Mouse (Mus musculus): ENCODE data around the gene Gm6760. TPM values are rescaled to one million over a fixed set of nuclear protein-coding genes. Genes with fewer than 3 reads are reported as not detected.

Gene Gm6760
- total RNA-seq (2012; rRNA removed) = not detected in 2 replicates

GRCm38 (mm10) chrX:64152098-64152497, at the start of gene Gm6760:
Gene Gm6760 (minus strand): TSS chrX:64152198.
- DNase-seq (ENCODE audit: low read depth, low spot score) = no peak
- in situ Hi-C loops (cut with MboI; ENCODE audit: low sequenced_read_pairs in 2 of 2, unreplicated experiment in 2 of 2) = no loop called here
- TF ChIP-seq CHD2 (IDR thresholded peaks at IDR 0.05; ENCODE audit: low read depth, low read length) (no peak), HCFC1 (IDR thresholded peaks at IDR 0.05; ENCODE audit: borderline replicate concordance, insufficient read depth, low read length) (no peak), MAFK (IDR thresholded peaks at IDR 0.05; ENCODE audit: insufficient read depth, low read depth, low read length) (no peak), ZC3H11A (IDR thresholded peaks at IDR 0.05; ENCODE audit: borderline replicate concordance, low read depth, low read length) (no peak), ZNF384 (IDR thresholded peaks at IDR 0.05; ENCODE audit: low read depth, low read length) (no peak)
- H3K4me1 ChIP-seq (ENCODE audit: control insufficient read depth in 2 of 2, insufficient read depth in 2 of 2, low read length in 2 of 2, poor library complexity in 1 of 2) = no peaks in the 10 kb centered on the region
- no peaks in the 10 kb centered on the region for H3K9me3 ChIP-seq (ENCODE audit: control insufficient read depth, insufficient read depth, low read depth, low read length)
- no peaks in the 10 kb centered on the region for H3K36me3 ChIP-seq (ENCODE audit: control insufficient read depth, insufficient read depth, low read length, poor library complexity, severe bottlenecking)
- no peak within 1 kb of the TSS for H3K27ac ChIP-seq (ENCODE audit: insufficient read depth, low read depth, low read length, poor library complexity, severe bottlenecking)
- H3K4me3 ChIP-seq (ENCODE audit: insufficient read depth in 1 of 2, low read depth in 1 of 2, low read length in 2 of 2, poor library complexity in 1 of 2, severe bottlenecking in 1 of 2) = no peak within 1 kb of the TSS
- H3K9ac ChIP-seq (ENCODE audit: insufficient read depth, low read depth, low read length, poor library complexity, severe bottlenecking) = no peak within 1 kb of the TSS

- TF ChIP-seq HCFC1 (IDR thresholded peaks at IDR 0.05; ENCODE audit: borderline replicate concordance, insufficient read depth, low read length) (no peak), ZC3H11A (IDR thresholded peaks at IDR 0.05; ENCODE audit: borderline replicate concordance, low read depth, low read length) (no peak), CHD2 (IDR thresholded peaks at IDR 0.05; ENCODE audit: low read depth, low read length) (no peak), ZNF384 (IDR thresholded peaks at IDR 0.05; ENCODE audit: low read depth, low read length) (no peak), MAFK (IDR thresholded peaks at IDR 0.05; ENCODE audit: insufficient read depth, low read depth, low read length) (no peak)
- Histone ChIP-seq H3K36me3 (ENCODE audit: control insufficient read depth, insufficient read depth, low read length, poor library complexity, severe bottlenecking) (no peaks in the 10 kb centered on the region), H3K4me3 (ENCODE audit: insufficient read depth in 1 of 2, low read depth in 1 of 2, low read length in 2 of 2, poor library complexity in 1 of 2, severe bottlenecking in 1 of 2) (no peak overlapping the region), H3K9ac (ENCODE audit: insufficient read depth, low read depth, low read length, poor library complexity, severe bottlenecking) (no peak overlapping the region), H3K4me1 (ENCODE audit: control insufficient read depth in 2 of 2, insufficient read depth in 2 of 2, low read length in 2 of 2, poor library complexity in 1 of 2) (no peaks in the 10 kb centered on the region), H3K27ac (ENCODE audit: insufficient read depth, low read depth, low read length, poor library complexity, severe bottlenecking) (no peak overlapping the region), H3K9me3 (ENCODE audit: control insufficient read depth, insufficient read depth, low read depth, low read length) (no peaks in the 10 kb centered on the region)
- peak; percentile 2 for DNase-seq (ENCODE audit: low read depth, low spot score)
- in situ Hi-C loops (cut with MboI; ENCODE audit: low sequenced_read_pairs in 2 of 2, unreplicated experiment in 2 of 2) = no loop called here
Measured at GRCm38 (mm10) chrX:64181246-64181645, 29.2 kb upstream of the Gm6760 start.

GRCm38 (mm10) chrX:64173248-64173647, 21.2 kb upstream of the Gm6760 start, which contains the start of gene 3830417A13Rik:
Gene 3830417A13Rik (plus strand): TSS chrX:64173548.
- H3K4me1 ChIP-seq (ENCODE audit: control insufficient read depth in 2 of 2, insufficient read depth in 2 of 2, low read length in 2 of 2, poor library complexity in 1 of 2) = no peaks in the 10 kb centered on the region
- H3K9ac ChIP-seq (ENCODE audit: insufficient read depth, low read depth, low read length, poor library complexity, severe bottlenecking) = no peak within 1 kb of the TSS
- in situ Hi-C loops (cut with MboI; ENCODE audit: low sequenced_read_pairs in 2 of 2, unreplicated experiment in 2 of 2) = no loop called here
- no peaks in the 10 kb centered on the region for H3K9me3 ChIP-seq (ENCODE audit: control insufficient read depth, insufficient read depth, low read depth, low read length)
- no peaks in the 10 kb centered on the region for H3K36me3 ChIP-seq (ENCODE audit: control insufficient read depth, insufficient read depth, low read length, poor library complexity, severe bottlenecking)
- TF ChIP-seq HCFC1 (IDR thresholded peaks at IDR 0.05; ENCODE audit: borderline replicate concordance, insufficient read depth, low read length) (no peak), ZC3H11A (IDR thresholded peaks at IDR 0.05; ENCODE audit: borderline replicate concordance, low read depth, low read length) (no peak), MAFK (IDR thresholded peaks at IDR 0.05; ENCODE audit: insufficient read depth, low read depth, low read length) (no peak), ZNF384 (IDR thresholded peaks at IDR 0.05; ENCODE audit: low read depth, low read length) (no peak)
- no peak within 1 kb of the TSS for H3K4me3 ChIP-seq (ENCODE audit: insufficient read depth in 1 of 2, low read depth in 1 of 2, low read length in 2 of 2, poor library complexity in 1 of 2, severe bottlenecking in 1 of 2)
- no peak for DNase-seq (ENCODE audit: low read depth, low spot score)
- H3K27ac ChIP-seq (ENCODE audit: insufficient read depth, low read depth, low read length, poor library complexity, severe bottlenecking) = no peak within 1 kb of the TSS

Other genes with a start within 250 kb of the Gm6760 start
- gene 3830417A13Rik, start 21.4 kb upstream of the Gm6760 start, total RNA-seq (2012; rRNA removed) = 2.8 and 14.4 TPM in 2 replicates
- gene Slitrk4, start 124.8 kb upstream of the Gm6760 start, total RNA-seq (2012; rRNA removed) = 1.0 and 1.1 TPM in 2 replicates